Mouse (Mus musculus) urinary bladder, adult 2 months (tissue): Measurements from ENCODE around the gene Inafm2. TPM values are rescaled to one million over a fixed set of nuclear protein-coding genes. Genes with fewer than 3 reads are reported as not detected.
A peak's percentile ranks its signal among the peaks of the same experiment; 100 is the strongest.

Source experiments
- DNase-seq: peaks from one replicate; pipeline ENCODE4 v3.0.0; 2022; ENCODE audit warnings: low spot score
- polyA plus RNA-seq: library from polyadenylated mRNA; depleted of rRNA; stranded (reverse); fragments of >200 nt; gene quantifications from 2 replicates; pipeline ENCODE4 v1.2.3, GENCODE M21; 2012

The Inafm2 gene
- polyA plus RNA-seq, 1 experiment = 35.9 TPM

- DNase-seq = no peak
Observed at GRCm38 (mm10) chr2:118755407-118755806, 9.8 kb downstream of the Inafm2 start.

GRCm38 (mm10) chr2:118756103-118756502 lies 10.5 kb downstream of the Inafm2 start:
- no peak for DNase-seq

GRCm38 (mm10) chr2:118759828-118760227 lies 14.3 kb downstream of the Inafm2 start:
- no peak for DNase-seq

GRCm38 (mm10) chr2:118760311-118761025 lies 14.9 kb downstream of the Inafm2 start:
- no peak for DNase-seq

GRCm38 (mm10) chr2:118761358-118761757 lies 15.8 kb downstream of the Inafm2 start:
- no peak for DNase-seq

GRCm38 (mm10) chr2:118761906-118762783 lies 16.6 kb downstream of the Inafm2 start, which contains the start of gene Ccdc9b:
Ccdc9b (minus strand) TSS chr2:118762661.
- peak; percentile 90 for DNase-seq

- no peak for DNase-seq
Observed at GRCm38 (mm10) chr2:118762784-118763148, 17.2 kb downstream of the Inafm2 start.

- DNase-seq = no peak
Observed at GRCm38 (mm10) chr2:118763469-118763868, 17.9 kb downstream of the Inafm2 start.

GRCm38 (mm10) chr2:118764094-118764831 lies 18.7 kb downstream of the Inafm2 start:
- DNase-seq = no peak

- DNase-seq = no peak
Observed at GRCm38 (mm10) chr2:118764875-118765274, 19.3 kb downstream of the Inafm2 start.

- DNase-seq = no peak
Observed at GRCm38 (mm10) chr2:118766041-118767033, 20.8 kb downstream of the Inafm2 start.

- DNase-seq = no peak
Observed at GRCm38 (mm10) chr2:118772158-118772874, 26.8 kb downstream of the Inafm2 start, which contains the start of gene Phgr1. Phgr1 (plus strand) TSS chr2:118772769.

- DNase-seq = no peak
Observed at GRCm38 (mm10) chr2:118774536-118774935, 29.0 kb downstream of the Inafm2 start.

GRCm38 (mm10) chr2:118775396-118775795 lies 29.8 kb downstream of the Inafm2 start:
- DNase-seq = no peak

- no peak for DNase-seq
Observed at GRCm38 (mm10) chr2:118775846-118776245, 30.3 kb downstream of the Inafm2 start.

- DNase-seq = no peak
Observed at GRCm38 (mm10) chr2:118776295-118776694, 30.7 kb downstream of the Inafm2 start.

- DNase-seq = no peak
Observed at GRCm38 (mm10) chr2:118778418-118778817, 32.9 kb downstream of the Inafm2 start.

GRCm38 (mm10) chr2:118779065-118779464 lies 33.5 kb downstream of the Inafm2 start:
- DNase-seq = no peak

GRCm38 (mm10) chr2:118779504-118780480 lies 34.2 kb downstream of the Inafm2 start, which contains the start of gene Disp2:
Disp2 (plus strand) TSS chr2:118779719.
- peak; percentile 69 for DNase-seq
